Mouse (Mus musculus): ENCODE measurements at regions not wholly inside any gene's neighbourhood (a gene's known extent, or its start where the extent isn't known, plus 50 kb on each side); places are given as distances from the start of the nearest gene placed in this dataset.

DNA sequence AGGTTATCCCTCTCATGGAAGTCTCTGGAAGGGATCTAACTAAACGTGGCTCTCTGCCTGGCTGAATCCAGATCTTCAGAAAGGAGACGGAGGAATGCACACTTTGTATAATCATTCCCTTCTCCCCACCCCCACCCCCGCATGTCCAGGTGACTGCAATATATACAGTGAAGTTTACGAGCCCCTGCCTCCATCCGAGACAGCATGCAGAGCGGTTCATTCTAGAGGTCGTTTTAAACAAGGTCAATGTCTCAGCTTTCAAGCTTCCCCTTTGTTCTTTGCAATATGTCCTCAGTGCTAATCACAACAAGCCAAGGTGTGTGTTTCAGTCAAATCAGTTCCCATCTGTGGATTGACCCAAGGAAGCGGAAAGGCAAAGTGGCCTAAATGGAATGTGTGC lies 457.5 kb upstream of the Gm765 start:
- TF ChIP-seq USF1 (IDR thresholded peaks at IDR 0.05; ENCODE audit: low read depth) (no peak), POLR2A (IDR thresholded peaks at IDR 0.05; ENCODE audit: insufficient read length, low read depth) (no peak), POLR2AphosphoS2 (IDR thresholded peaks at IDR 0.05; ENCODE audit: insufficient read length, low read depth) (no peak), MYOG (IDR thresholded peaks at IDR 0.05; ENCODE audit: control insufficient read depth in 1 of 3, insufficient read depth in 1 of 3, insufficient read length in 2 of 3, low read depth in 2 of 3) (no peak)

All from myocyte (in vitro differentiated cells).